Mouse (Mus musculus) urinary bladder, postnatal 4 days (tissue): Measurements from ENCODE around the gene Slc23a4.

Source experiments
- DNase-seq, 2 experiments: peaks; one replicate each; pipeline ENCODE4 v3.0.0; 2021 to 2022; ENCODE audit warnings: low spot score in 2 of 2

The Slc23a4 gene

DNA sequence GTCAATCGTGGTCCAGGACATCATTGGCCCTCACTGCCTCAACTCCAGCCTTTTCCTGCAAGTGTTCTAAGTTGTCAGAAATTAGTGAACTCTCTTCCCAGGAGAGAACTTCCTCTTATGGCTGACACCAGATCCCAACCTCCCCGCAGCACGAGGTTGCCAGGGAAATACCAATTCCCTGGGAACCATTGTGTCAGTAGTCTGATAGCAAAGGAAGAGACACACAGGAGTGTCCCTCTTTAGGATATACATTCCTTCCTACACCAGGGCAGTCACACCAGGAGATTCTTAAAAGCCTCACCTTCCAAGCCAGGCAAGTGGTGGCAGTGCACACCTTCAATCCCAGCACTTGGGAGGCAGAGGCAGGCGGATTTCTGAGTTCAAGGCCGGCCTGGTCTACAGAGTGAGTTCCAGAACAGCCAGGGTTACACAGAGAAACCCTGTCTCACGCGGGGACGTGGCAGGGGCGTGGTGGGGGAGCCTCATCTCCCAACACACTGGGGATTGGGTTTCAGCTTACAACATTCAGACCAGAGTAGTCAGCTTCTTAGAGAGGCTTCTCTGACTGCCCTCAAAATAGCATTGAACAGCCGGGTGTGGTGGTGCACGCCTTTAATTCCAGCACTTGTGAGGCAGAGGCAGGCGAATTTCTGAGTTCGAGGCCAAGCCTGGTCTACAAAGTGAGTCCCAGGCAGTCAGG lies 74.7 kb downstream of the Slc23a4 start:
- DNase-seq, result no peak

DNA sequence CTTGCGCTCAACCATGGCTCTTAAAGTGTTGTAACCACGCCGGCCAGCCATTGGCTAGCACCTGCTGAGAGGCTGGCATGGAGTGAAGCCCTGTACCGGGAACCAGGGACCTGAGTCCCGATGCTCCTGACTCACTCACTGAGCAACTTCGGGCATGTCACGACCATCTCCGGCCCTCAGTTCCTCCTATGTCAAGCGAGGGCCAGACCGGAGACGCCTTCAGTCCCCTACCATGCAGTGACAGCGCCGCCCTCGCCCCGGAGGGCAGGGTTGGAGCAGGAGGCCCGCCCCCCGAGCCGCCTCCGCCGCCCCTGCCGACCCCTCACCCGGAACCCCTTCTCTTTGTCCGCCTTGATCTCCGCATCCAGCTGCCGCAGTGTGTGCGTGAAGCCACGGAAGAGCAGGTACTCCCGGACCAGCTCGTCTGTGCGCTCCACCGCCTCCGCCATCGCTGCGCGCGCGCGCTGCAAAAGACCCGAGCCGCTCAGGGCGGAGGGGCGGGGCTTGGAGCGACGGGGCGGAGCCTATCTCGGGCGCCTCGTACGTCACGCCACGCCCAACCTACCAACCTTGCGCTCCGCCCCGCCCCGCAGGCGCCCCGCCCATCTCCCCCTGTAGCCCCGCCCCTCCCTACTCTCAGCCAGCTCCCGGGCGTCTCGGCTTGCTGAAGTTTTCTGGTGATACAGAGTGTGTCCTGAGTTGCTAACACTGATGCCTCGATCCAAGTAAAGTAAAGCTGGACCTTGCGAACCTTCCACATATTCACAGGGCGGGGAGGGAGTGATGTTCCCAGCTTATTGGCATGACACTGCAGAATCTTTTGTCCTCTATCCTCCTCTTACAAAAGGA lies 77.6 kb downstream of the Slc23a4 start, which contains the start of gene Wdr91:
TSS of gene Wdr91 (minus strand) at position 506 of the 849 bp plus-strand sequence.
- peak; percentile 91 to 95 for DNase-seq

DNA sequence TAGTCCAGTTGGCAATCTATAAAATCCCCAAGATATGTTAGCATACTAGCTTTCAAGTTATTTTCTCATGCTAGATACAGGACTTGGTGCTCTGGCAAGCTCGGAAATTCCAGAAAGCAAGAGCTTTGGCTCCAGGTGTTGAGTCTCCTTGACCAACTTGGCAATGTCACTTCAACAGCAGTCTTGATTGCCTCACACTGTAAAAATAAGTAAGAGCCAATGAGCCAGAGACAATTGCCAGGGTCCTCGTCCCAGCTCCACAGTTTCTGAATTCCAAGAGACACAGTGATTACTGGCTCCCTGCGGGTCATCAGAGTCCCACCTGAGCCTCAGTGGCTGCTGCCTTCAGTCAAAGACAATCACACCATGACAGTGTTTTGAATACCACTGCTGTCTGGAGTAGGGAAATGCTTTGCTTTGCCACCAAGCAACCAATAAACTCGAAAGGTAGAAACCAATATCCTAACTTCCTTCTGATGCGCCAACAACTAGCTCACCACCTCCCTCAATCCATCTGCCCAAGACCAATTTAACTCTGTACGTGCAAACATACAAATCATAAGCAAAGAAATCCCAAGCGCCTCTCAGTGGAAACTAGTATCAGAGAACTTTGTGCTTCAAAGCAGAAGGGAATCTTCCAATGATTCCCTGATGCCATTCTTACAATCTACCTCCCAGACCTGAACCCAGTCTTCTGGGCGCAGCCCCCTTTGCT lies 78.4 kb downstream of the Slc23a4 start:
- no peak for DNase-seq

DNA sequence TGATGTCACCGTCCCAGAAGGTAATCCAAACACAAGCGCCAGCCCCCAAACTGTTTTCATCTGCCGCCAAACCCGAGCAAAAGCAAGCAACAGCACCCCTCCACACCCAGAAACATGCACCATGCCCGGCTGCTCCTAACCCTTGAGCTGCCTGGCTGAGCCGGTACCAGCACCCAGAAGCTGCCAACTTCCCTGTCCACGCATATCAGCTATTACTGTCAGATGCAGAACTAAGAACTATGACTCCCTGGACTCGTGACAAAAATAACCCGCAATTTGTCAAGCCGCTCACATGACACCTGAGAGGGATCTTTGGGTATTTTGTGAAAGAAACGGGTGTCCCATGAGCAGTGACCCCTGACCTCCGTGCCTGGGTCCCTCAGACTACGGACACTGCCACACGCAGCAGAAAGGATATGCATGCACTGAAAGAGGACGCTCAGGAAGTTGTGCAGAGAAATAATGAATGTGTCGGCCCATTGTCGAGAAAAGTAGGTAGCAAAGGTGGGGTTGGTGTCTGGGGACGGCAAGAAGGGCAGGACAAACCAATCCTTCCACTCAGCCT lies 80.4 kb downstream of the Slc23a4 start:
- DNase-seq, result no peak

DNA sequence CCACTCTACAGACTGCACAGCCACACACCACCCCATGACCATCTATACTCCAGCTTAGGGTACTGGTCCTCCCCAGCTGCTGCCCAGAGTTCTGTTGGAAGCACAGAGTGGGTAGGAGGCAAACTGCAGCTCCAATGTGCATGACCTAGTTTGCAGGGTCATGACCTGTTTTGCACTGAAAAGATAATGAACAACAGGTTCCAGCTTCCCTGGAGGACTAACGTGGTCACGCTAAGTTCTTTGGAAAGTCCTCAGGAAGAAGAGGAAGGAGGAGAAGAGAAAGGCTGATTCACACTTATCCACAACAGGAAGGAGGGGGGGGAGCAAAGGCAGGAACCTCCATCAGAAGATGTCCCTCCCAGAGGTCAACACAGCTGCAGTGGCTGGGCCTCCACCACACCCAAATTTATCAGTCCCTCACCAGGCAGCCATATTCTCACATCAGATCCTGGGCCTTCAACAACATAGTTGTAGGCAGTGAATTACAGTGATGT lies 81.0 kb downstream of the Slc23a4 start:
- DNase-seq, result no peak

DNA sequence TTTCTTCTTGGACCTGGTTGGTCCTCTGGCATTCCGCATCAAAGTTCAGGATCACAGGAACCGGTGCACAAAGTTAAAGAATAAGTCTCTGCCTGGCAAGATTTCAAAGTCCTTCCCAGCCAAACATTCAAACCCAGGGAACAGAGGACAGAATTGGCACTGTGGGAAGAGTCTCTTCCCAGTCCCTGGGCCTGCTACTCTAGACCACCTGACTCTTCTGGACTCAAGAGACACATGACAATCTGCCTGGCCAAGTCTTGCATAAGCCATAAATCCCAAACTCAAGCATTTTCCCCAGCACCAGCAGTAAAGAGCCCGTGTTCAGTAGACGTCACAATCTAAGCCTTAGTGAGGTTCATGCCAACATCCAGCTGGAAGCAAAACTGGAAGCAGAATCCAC lies 81.5 kb downstream of the Slc23a4 start:
- no peak for DNase-seq

DNA sequence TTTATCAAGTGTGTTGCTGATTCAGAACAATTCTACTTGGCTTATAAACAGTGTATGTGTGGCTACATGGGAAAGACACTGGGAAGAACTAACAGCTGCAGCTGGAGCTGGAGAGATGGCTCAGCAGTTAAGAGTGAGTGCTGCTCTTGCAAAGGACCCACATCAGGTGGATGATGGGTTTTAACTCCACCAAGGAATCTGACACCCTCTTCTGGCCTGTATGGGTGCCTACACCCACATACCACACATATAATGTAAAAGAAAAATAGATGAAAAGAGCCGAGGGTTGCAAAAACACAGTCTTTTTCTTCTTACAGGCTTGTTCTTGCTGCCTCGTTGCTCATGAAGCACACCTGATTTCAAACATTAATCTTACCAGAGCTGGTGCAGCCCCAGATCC lies 82.1 kb downstream of the Slc23a4 start:
- DNase-seq, result no peak

DNA sequence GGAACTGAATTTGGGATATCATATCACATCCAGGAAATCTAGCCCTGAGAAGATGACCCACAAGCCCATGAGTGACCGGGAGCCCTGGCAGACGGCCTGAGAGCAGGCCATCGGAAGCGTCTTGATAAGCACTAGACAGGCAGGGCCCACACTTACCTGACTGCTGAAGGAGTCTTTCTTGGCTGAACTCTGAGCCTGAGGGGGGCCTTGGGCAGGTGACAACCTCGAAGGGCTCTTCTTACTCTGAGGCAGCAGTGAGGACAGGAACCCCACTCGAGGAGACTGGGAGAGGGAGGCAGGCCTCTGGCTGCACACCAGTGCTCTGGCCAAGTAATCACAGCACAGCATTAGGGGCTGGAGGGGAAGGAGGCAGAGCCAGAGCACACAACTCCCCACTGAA lies 83.8 kb downstream of the Slc23a4 start:
- no peak for DNase-seq

DNA sequence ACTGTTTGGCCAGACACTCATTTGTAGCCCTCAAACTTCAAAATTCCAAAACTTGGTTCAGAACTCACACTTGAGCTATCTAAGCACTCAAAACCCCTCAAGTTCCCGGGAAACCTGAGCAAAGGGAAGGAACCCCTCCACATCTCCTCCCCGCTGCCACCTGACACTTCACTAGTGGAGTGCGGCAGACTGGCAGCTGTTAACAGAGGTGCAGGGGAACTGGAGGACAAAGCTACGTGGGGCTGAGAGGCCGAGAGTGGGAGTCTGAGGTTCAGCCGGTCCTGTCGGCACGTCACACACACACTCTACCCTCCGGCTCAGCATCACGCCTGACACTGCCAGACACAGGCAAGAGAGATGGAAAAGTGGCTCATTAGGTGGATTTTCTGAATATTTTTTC lies 84.4 kb downstream of the Slc23a4 start:
- DNase-seq, result no peak

DNA sequence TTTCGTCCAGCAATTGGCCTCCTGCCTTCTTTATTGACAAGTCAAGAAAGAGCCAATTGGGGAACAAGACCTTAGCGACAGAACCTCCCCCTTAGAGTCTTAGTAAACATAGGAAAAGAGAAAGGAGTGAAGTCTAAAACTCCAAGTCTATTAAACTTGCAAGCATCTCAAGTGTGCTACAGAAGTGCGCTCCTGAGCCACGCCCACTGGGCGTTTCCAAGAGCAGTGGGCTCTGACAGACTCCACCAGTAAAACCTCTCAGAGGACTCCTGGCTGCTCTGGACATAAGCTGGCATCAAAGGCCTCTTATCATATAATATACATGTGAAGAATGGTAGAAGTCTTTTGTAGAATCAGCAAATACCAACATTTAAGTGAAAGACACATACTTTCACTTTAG lies 84.8 kb downstream of the Slc23a4 start:
- no peak for DNase-seq

DNA sequence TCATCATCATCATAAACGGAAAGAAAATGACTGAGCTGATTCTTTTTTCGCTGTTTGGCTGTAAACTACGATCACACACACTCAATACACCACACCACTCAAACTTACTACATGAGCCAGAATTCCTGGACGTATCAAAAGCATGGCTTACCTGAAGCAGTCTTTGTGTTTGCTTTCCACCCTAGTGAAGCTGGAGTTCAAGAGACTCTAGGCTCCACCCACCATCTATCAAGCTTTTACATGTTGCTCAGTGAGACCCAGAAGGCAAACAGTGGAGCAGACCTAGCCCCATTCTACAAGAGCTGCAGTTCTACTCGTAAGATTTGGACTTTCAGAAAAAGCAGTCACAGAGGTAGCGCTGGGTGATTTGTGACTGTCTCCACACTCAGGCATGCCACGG lies 85.6 kb downstream of the Slc23a4 start:
- DNase-seq, result no peak

DNA sequence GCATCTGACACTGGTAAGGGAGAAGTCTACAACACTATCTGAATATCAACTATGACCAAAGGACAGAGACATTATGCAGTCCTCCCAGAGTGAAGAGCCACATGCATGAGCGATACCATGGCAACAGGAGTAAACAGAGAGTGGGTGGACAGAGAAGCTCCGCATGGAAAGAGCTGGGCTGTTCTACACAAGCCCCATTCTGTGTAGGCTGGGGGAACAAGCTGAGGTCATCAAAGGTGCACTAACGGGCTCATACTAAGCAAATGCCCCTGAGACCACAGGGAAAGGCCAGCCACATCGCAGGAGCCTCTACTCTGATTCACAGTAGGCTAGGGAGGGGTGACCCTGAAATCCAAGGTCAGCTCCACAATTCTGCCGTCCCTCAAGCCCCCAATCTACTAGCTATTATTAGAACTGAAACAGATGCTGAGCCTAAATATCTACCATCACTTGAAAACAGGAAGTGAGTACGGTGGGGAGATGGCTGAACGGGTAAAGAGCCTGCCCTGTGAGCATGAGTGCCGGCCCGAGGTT lies 86.2 kb downstream of the Slc23a4 start:
- DNase-seq, result no peak

DNA sequence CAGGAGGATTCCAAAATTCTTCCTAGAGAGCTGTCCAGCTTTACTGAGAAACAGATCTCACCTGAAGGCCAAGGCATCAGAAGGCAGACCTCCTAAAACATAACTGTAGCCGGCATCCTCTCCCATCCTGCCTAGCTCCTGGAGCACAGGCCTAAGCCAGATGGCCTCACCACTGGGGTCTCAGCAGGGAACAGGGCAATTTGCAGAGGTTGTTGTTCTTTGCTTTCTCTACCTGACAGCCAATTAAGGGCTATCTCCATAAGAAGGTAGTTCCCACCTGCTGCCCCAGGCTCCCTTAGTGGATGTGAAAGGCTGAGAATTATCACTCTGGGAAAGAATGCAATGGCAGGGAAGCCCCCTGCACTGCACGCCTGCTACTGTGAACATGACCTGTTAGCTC lies 87.2 kb downstream of the Slc23a4 start:
- DNase-seq, result no peak

DNA sequence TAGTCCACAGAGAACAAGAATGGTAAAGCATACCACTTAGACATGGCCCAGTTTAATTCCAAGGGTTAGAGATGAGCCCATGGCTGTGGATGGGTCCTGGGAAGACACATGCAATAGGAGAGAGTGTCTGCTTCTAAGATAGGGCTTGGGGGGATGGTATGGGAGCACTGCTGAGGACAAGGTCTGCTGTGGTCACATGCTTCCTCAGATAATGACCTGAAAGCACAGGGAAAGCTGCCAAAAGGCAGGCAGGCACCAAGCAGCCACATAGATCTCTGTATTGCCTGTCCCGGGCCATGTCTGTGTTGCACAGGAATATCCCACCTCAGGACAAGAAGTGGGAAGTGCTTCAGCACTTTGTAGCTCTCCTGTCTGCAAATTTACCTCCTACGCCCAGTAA lies 89.1 kb downstream of the Slc23a4 start:
- no peak for DNase-seq

DNA sequence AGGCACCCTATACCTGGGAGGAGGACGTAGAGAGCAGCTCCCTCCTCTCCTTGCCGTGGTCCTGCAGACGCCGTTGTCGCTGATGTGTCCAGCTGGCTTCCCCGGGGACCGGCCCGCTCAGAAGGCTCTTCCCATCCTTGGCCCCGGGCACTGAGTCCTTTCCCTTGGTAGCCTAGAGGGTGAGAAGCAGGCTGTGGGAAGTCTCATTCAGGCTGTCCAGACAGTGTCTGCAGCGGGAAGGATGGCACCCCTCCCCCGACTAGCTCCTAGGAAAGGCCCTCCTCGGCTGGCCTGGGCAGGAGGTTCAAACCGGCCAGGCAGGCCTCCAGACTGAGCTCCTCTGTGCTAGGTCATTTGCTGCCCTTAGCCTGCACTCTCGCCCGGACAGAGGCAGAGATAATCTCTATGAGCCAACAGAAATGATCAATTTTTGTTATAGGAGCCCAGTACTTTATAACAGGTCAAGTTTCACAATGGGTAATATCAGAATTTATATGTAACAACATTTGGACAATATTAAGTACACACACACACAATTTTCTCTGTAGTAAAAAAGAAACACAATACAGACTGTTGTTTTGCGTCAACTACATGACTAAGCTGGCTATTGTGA lies 91.9 kb downstream of the Slc23a4 start:
- no peak for DNase-seq

DNA sequence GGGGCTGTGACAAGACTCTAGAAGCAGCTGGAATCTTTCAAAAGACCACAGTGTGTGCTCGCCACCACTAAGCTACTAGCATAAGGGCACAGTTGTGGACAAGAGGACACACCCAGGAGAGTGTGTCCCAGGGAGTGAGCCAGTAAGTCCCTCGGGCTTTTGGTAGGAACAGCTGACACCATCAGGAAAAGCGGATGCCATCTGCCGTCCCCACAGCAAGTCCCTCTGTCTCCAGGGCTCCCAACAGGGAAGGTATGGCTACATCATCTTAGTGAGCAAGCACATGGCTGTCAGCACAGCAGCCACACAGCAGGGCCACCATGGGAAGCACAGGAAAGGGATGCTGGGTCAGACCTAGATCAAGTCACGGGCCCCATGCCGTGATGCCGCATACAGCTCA lies 92.6 kb downstream of the Slc23a4 start:
- DNase-seq, result no peak
